Mouse (Mus musculus) left cerebral cortex, postnatal 4 days (tissue): ENCODE measurements at regions not wholly inside any gene's neighbourhood (a gene's known extent, or its start where the extent isn't known, plus 50 kb on each side); places are given as distances from the start of the nearest gene placed in this dataset.

ENCODE experiments used
- DNase-seq: peaks from one replicate; pipeline ENCODE4 v3.0.0-alpha.2; 2022
- intact Hi-C: fragments of 180-260 bp; cut with DNase I; formaldehyde crosslinking; loops from one replicate; pipeline ENCODE4 v1.15.1; 2025

GRCm38 (mm10) chr10:96480453-96481324 is 136.1 kb upstream of the Btg1 start:
- intact Hi-C loops = no loop called here

DNA sequence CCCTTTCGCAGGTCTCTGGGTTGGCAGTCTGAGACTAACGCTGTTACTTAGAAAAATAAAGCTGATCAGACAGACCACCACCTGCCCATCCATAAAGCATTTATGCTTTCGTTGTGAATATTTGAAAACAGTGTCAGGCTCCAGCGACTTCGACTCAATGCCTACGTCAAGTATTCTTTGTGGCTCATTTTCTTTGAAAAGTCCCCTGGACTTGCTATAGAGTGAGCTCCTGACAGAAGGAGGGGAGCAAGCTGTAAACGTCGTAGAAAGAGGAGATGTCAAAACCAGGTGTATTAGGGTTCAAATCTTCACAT is 135.5 kb upstream of the Btg1 start:
- intact Hi-C loops = no loop called here

More at GRCm38 (mm10) chr10:96480453-96481324, 136.1 kb upstream of the Btg1 start:
- DNase-seq = peak; percentile 51

GRCm38 (mm10) chr10:96486724-96487123 is 130.1 kb upstream of the Btg1 start:
- intact Hi-C loops = no loop called here
- no peak for DNase-seq

More for the DNA sequence above, 135.5 kb upstream of the Btg1 start:
- no peak for DNase-seq

DNA sequence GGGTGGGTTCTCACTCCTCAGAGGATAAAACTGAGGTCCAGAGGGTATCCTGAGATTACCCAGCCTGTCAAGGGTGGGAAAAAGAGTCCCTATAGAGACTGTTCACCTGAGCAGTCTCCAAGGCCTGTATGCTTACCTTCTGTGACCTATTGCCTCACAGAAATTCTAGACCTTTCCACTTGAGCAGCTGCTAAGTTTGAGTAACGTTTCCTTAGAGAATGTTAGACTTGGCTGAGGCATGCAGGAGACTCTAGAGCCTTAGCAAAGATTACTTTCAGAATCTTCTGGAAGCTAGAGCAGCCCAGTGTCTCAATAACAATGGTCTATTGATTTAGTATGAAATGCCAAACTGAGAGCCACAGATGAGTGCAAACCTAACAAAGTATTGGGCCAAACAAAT is 123.1 kb upstream of the Btg1 start:
- DNase-seq = no peak
- intact Hi-C loops = no loop called here

DNA sequence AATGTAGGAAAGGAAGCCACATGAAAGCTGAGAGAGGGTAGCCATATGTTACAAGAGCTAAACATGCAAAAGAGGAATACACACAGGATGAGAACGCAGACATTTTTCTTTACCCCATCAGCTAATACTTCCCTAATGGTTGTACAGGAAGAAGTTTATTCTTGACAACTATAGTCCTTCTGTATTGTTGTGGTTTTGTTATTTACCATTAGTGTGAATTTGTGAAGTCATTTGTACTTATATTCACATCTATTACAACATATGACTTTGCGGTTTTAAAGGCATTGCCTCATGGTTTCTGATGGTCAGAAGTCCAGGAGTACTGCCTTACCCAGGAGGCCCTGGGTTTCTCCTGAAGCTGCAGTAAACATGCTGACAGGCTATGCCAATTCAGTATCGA is 120.1 kb upstream of the Btg1 start:
- no peak for DNase-seq
- intact Hi-C loops = no loop called here

- no peak for DNase-seq
- intact Hi-C loops = no loop called here
Observed at GRCm38 (mm10) chr10:96497482-96497881, 119.3 kb upstream of the Btg1 start.

- DNase-seq = no peak
- intact Hi-C loops = no loop called here
Observed at GRCm38 (mm10) chr10:96499274-96499673, 117.5 kb upstream of the Btg1 start.

DNA sequence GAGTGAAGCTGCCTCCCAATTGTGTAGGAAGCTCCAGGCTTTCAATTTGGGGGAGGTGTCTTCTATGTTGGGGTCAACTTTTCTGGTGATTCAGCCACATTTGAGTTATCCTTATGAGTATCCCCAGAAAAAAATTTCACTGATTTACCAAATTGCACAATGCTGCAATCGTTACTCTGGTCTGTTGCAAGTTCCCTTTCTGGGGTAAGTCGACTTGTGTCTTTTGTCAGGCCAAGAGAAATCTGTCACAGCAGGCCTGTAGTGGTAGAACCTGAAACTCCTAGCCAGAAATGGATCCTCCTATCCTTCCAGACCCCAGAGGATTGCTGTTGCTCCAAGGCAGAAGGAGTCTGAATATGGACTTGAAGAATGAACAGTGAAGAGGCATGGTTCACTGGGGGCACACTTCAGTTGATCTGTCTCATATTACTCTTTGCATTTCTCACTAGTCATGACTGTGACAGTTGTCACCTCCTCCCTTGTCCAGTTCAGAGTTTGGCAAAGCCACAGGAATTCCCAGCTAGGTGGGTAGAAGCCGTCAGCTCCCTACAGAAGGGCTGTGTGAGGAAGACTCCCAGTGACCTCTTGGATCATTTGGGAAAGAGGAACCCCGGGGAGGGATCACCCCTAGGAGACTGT is 114.6 kb upstream of the Btg1 start:
- intact Hi-C loops = no loop called here
- no peak for DNase-seq

DNA sequence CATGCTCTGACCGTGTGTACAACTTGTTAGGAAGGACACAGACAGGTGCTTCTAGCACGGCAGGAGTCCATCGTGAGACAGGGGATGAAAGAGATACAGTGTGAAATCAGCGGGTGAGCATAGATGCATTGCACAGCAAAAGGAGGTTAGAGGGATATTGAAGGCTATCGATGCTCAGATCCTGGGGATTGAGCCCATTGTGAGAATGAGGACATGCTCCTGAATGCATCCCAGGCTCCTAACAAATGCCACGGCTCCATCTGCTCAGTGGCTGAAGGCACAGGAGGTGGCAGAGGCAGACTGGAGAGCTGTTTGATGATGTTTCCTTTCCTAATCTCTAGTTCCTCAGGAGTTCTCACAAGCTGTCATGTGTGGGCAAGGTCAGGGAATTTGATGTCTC is 114.1 kb upstream of the Btg1 start:
- intact Hi-C loops = no loop called here
- DNase-seq = no peak

- intact Hi-C loops = no loop called here
- no peak for DNase-seq
Observed at GRCm38 (mm10) chr10:96504340-96504739, 112.5 kb upstream of the Btg1 start.

- intact Hi-C loops = no loop called here
- DNase-seq = no peak
Observed at GRCm38 (mm10) chr10:96515164-96515922, 101.5 kb upstream of the Btg1 start.

DNA sequence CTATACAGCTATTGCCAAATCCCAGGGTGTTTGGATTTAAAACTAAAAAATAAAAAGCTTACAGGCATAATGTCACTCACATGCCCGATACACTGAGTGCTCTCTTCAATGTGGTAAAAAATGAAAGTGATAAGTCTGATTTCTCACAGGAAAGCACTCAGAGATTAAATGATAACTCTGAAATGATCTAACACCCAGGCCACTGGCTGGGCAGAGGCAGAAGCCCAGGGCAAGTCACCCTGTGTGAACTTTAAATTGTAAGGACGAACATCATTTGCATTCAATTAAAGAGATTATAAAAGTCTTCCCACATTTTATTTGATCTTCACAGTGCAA is 100.9 kb upstream of the Btg1 start:
- DNase-seq = no peak

GRCm38 (mm10) chr10:96519411-96519810 is 97.4 kb upstream of the Btg1 start:
- no peak for DNase-seq
- intact Hi-C loops = no loop called here

More for the DNA sequence above, 100.9 kb upstream of the Btg1 start:
- intact Hi-C loops = no loop called here

DNA sequence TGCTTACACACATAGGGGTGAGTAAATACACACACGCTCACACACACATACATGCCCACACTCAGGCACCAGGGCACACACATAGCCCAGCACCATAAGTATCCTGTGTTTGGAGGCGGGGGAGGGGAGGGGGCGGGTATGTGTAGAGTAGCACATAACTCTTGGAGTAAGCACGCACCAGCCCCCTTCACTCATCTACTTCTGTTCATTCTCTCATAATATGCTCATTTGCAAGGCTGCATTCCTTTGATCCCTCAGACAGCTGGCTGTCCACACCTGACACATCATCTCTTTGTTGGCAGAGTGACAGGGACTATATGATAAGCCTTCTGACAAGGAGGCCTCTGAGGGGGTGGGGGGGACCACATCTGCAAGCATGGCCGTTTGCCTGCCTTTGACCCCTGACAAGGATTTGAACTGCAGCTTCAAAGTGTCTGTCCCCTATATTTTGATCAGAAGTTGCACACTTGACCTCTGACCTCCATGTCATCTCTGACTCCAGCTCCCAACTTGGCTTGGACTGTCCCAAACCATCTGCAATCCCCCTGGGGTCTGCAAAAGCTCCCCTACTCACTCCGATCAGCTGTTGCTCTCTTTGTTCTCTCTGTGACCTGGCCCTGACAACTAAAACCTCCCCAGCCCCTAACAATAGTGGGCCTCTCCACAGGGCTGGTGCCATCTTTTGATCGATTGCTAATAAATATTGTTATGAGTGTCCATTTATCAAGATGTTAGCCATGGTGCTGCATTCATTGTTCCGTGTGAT is 95.6 kb upstream of the Btg1 start:
- no peak for DNase-seq
- intact Hi-C loops = no loop called here

- intact Hi-C loops = no loop called here
Observed at GRCm38 (mm10) chr10:96523967-96524801, 92.6 kb upstream of the Btg1 start.

GRCm38 (mm10) chr10:96527864-96528263 is 88.9 kb upstream of the Btg1 start:
- intact Hi-C loops = no loop called here
- DNase-seq = no peak

More at GRCm38 (mm10) chr10:96523967-96524801, 92.6 kb upstream of the Btg1 start:
- DNase-seq = no peak

DNA sequence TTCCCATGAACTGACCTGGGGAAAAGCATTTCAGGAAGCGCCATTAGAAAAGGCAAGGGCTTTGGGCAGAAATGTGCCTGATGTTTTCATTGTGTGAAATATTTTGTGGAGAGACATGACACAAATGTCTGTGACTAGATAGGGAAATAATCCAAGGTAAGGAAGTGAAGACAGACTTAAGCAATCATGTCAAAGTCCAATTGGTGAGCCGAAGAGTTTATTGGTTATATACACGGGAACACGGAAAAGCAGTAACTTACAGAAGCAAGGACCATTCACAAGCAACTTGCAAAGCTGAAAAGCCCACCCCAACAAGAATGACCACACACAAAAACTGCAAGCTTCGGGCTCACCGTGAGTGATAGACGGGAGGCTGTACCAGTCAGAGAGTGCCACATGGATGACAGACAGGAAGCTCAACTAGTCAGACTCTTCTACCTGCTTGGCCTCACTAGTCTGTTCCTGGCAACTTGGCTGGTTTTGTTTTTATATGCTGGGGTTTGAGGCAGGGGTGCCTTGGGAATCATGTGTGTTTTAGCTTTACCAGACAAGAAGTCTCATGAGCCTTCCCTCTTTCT is 82.2 kb upstream of the Btg1 start:
- intact Hi-C loops = no loop called here
- DNase-seq = no peak

GRCm38 (mm10) chr10:96535461-96535860 is 81.3 kb upstream of the Btg1 start:
- no peak for DNase-seq
- intact Hi-C loops = no loop called here

- intact Hi-C loops = no loop called here
- DNase-seq = no peak
Observed at GRCm38 (mm10) chr10:96540828-96541227, 76.0 kb upstream of the Btg1 start.

DNA sequence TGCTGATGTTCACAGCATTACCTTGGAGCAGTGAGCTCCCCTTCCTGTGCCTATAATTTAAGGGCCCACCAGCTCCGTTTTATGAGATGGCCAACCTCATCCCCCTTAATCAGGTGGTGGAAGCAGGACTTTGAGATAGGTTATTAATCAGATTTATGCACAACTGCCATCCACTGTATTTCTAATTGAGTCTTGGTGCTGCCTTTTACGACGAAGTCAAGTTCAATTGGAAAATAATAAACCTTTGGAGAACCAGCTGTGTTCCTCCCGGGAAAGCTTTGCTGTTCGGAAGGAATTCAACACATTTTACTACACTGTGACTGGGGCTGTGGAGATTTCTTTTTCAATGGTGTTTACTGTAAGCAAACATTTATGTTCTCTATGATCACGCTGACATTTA is 71.5 kb upstream of the Btg1 start:
- DNase-seq = no peak
- intact Hi-C loops = no loop called here
